Comparison of ENCODE assay signal across 7 mouse cellular contexts in genomic region chr1:36664457-36664856, GRCm38 (mm10). TPM values are rescaled to one million over a fixed set of nuclear protein-coding genes. Genes with fewer than 3 reads are reported as not detected.
DNase-seq lines count a peak whose midpoint lies in the region.

No protein-coding gene starts in this region.

- DNase-seq in left cerebral cortex, postnatal 4 days = peak; percentile 36
- no peak for DNase-seq in left cerebral cortex, adult 8-10 months (ENCODE audit: low spot score in 2 of 2)
- DNase-seq in cerebellum, adult 11 months = peak; percentile 45
- DNase-seq in induced T-regulatory cell, adult 2 months (ENCODE audit: low read depth) = peak; percentile 12
- peak; percentile 55 for DNase-seq in lung, postnatal 36 days
- DNase-seq in ovary, postnatal 14 days (ENCODE audit: low spot score) = no peak
- no peak for DNase-seq in neural tube, embryonic 10.5 days (ENCODE audit: extremely low spot score, low spot score)

- intact Hi-C loops in left cerebral cortex, postnatal 4 days (cut with DNase I) = no loop called here

RNA-seq across cellular contexts. Expression of gene Fam178b, which starts 18.5 kb away (rescaled TPM):
- total RNA-seq in left cerebral cortex, postnatal 4 days (2021) = not detected
- total RNA-seq in left cerebral cortex, adult 8-10 months (2022) = under 1 TPM in 1 of 4 experiments, not detected in 3; 0.57 TPM

RNA-seq across cellular contexts. Expression of gene Cox5b, which starts 26.8 kb away (rescaled TPM):
- 100 to 1,000 TPM; 457 to 466 TPM for total RNA-seq in left cerebral cortex, postnatal 4 days (2021)
- total RNA-seq in left cerebral cortex, adult 8-10 months (2022) = 100 to 1,000 TPM; 511 to 653 (median 570) TPM

RNA-seq across cellular contexts. Expression of gene 4933424G06Rik, which starts 45.5 kb away (rescaled TPM):
- 1 to 10 TPM in 1 of 2 experiments, under 1 TPM in 1; 0.72 to 1.3 TPM for total RNA-seq in left cerebral cortex, postnatal 4 days (2021)
- 1 to 10 TPM in 3 of 4 experiments, not detected in 1; 1.0 to 1.1 (median 1.0) TPM for total RNA-seq in left cerebral cortex, adult 8-10 months (2022)

RNA-seq across cellular contexts. Expression of gene Actr1b, which starts 49.8 kb away (rescaled TPM):
- 100 to 1,000 TPM; 130 to 156 TPM for total RNA-seq in left cerebral cortex, postnatal 4 days (2021)
- 100 to 1,000 TPM; 288 to 349 (median 302) TPM for total RNA-seq in left cerebral cortex, adult 8-10 months (2022)

Comparison
In these comparisons a context has a peak if more than half of its experiments do, and no peak if none do; other contexts are left out.
1. DNase-seq: peak in left cerebral cortex, postnatal 4 days (single experiment), cerebellum, adult 11 months (single experiment), induced T-regulatory cell, adult 2 months (single experiment) and lung, postnatal 36 days (single experiment); none in left cerebral cortex, adult 8-10 months (0 of 2), ovary, postnatal 14 days (single experiment) and neural tube, embryonic 10.5 days (single experiment).